Mouse (Mus musculus): Measurements from ENCODE around the gene Stac.

- no peak for TF ChIP-seq CTCF (IDR thresholded peaks at IDR 0.05; ENCODE audit: low read depth, low read length)
- TF ChIP-seq GATA1 (IDR thresholded peaks at IDR 0.05; ENCODE audit: borderline replicate concordance, low read length): no peak
- TF ChIP-seq TAL1 (conservative IDR thresholded peaks at IDR 0.05; ENCODE audit: low read depth, low read length): no peak
These were observed 10.6 kb downstream of the Stac start for GRCm38 (mm10) chr9:111679516-111679915.
